Mouse (Mus musculus): Measurements from ENCODE around the gene Gm45783.
"Not testable (repeated sequence)": the region's sequence is repeated elsewhere in the genome, so short reads cannot be mapped to it uniquely, and the experiment has no call there.

DNA sequence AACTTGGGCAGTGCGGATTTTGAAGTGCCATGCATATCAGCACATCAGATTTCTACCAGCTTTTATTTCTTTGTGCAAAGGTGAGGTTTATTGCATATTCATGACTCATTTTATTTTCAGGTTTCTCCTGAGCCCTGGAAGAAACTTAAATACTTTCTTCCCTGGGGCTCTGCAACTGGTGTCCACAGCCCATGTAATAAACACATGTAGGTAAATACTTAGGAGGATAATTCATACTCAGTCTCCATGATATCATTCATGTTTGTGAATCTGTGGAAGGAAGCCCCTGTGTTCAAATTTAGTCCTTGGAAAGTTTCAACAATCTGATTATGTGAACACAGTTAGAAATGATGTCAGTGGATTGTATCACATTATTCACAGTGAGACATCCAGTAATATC is 36.9 kb downstream of the Gm45783 start, which contains the start of gene Vmn2r30:
- TF ChIP-seq CTCF, EP300 (IDR thresholded peaks at IDR 0.05): not testable (repeated sequence)

Data from lung, postnatal 0 days (tissue).